Mouse (Mus musculus): ENCODE results near the gene Dnajc15. TPM values are rescaled to one million over a fixed set of nuclear protein-coding genes. Genes with fewer than 3 reads are reported as not detected.

Dnajc15 gene
- polyA plus RNA-seq, 1 experiment from 2014 or later = 96.3 TPM

DNA sequence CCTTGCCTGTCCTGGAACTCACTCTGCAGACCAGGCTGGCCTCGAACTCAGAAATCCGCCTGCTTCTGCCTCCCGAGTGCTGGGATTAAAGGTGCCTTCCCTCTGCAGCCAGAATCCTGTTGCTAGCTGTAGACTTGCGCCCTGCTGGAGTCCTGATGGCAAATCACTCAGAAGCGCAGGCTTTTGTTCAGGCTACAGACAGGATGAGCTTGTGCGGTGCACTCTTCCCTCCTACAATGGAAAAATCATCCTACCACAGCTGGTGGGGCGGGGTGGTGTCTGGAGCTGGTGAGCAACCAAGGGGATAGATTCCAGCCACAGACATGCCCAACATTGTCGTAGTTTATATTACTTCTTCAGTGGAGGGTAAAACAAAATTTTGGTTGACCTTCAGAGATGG is 101.6 kb downstream of the Dnajc15 start:
- no peaks in the 10 kb centered on the region for H3K27me3 ChIP-seq (ENCODE audit: control insufficient read depth, insufficient read depth, low read length)
- H3K27ac ChIP-seq (ENCODE audit: low read length) = no peak overlapping the region
- 92% methylated on average over 8 of the region's 8 CpGs for WGBS
- H3K4me1 ChIP-seq (ENCODE audit: control insufficient read depth, insufficient read depth, low read length) = no peaks in the 10 kb centered on the region
- no peak overlapping the region for H3K9ac ChIP-seq (replicated peaks; ENCODE audit: low read depth, low read length)
- H3K36me3 ChIP-seq (ENCODE audit: control insufficient read depth, insufficient read depth, low read length) = no peaks in the 10 kb centered on the region
- no peaks in the 10 kb centered on the region for H3K9me3 ChIP-seq (ENCODE audit: control insufficient read depth, low read depth, low read length)
- no peak overlapping the region for H3K4me2 ChIP-seq (replicated peaks; ENCODE audit: low read depth, low read length)
- H3K4me3 ChIP-seq (ENCODE audit: low read depth, low read length) = no peak overlapping the region
- ATAC-seq (ENCODE audit: insufficient number of reproducible peaks, insufficient read depth, low FRiP score, low read depth) = no peak

DNA sequence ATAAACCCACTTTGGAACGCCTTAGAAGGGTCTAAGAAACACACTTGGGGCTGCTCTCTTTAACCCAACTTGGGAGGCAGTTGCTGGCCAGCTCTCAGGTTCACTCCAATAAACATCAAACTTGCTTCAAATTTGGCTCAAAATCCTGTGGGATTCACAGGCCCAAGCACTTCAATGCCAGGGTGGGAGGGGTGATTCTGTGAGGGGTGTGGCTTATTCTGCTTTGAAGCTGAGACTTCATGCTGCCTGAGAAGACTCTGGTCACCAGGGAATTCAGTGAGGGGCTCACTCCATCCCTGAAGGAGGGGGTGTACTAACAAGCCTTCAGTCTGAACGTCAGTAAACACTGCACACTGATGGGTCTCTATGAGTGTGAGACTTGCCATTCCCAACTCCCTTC is 103.3 kb downstream of the Dnajc15 start:
- ATAC-seq (ENCODE audit: insufficient number of reproducible peaks, insufficient read depth, low FRiP score, low read depth) = no peak
- no peak overlapping the region for H3K27ac ChIP-seq (ENCODE audit: low read length)
- H3K9me3 ChIP-seq (ENCODE audit: control insufficient read depth, low read depth, low read length) = no peaks in the 10 kb centered on the region
- no peak overlapping the region for H3K4me2 ChIP-seq (replicated peaks; ENCODE audit: low read depth, low read length)
- no peaks in the 10 kb centered on the region for H3K4me1 ChIP-seq (ENCODE audit: control insufficient read depth, insufficient read depth, low read length)
- H3K36me3 ChIP-seq (ENCODE audit: control insufficient read depth, insufficient read depth, low read length) = no peaks in the 10 kb centered on the region
- H3K9ac ChIP-seq (replicated peaks; ENCODE audit: low read depth, low read length) = no peak overlapping the region
- no peak overlapping the region for H3K4me3 ChIP-seq (ENCODE audit: low read depth, low read length)
- WGBS = 56% methylated on average over 2 of the region's 2 CpGs
- H3K27me3 ChIP-seq (ENCODE audit: control insufficient read depth, insufficient read depth, low read length) = no peaks in the 10 kb centered on the region

Other genes with a start within 250 kb of the Dnajc15 start
- 0.93 and 0.98 TPM in 2 replicates for gene Epsti1, start 29.1 kb upstream of the Dnajc15 start, polyA plus RNA-seq (2014; fragmentation: Nextera tagmentation; extraction: Ambion mirVana)
- not detected in 2 replicates for gene Fam216b, start 213.9 kb upstream of the Dnajc15 start, polyA plus RNA-seq (2014; fragmentation: Nextera tagmentation; extraction: Ambion mirVana)

Measured in stomach, embryonic 14.5 days (tissue).